Mouse (Mus musculus) stomach, postnatal 0 days (tissue): ENCODE measurements around the gene Stra8. TPM values are rescaled to one million over a fixed set of nuclear protein-coding genes. Genes with fewer than 3 reads are reported as not detected.
A peak's percentile ranks its signal among the peaks of the same experiment; 100 is the strongest.

Source experiments
- ATAC-seq: fragments of 200-750 bp; cut with Nextera tagmentation; 2 replicates; pipeline ENCODE4 v1.8.0; 2017; ENCODE audit not compliant: low FRiP score, low TSS enrichment
- DNase-seq: peaks from one replicate; pipeline ENCODE4 v3.0.0-alpha.2; 2016; ENCODE audit warnings: low spot score
- H3K27ac ChIP-seq: fragments of 300-500 bp; sonication (generic); replicated peaks from 2 replicates; pipeline ENCODE4 v1.5.1; 2014; ENCODE audit warnings: mild to moderate bottlenecking, control low read depth
- H3K27me3 ChIP-seq: fragments of 300-500 bp; sonication (generic); 2 replicates; pipeline ENCODE4 v1.6.1; 2014; ENCODE audit warnings: low read length; ENCODE audit not compliant: control insufficient read depth, insufficient read depth
- H3K36me3 ChIP-seq: fragments of 300-500 bp; sonication (generic); 2 replicates; pipeline ENCODE4 v1.6.1; 2014; ENCODE audit warnings: low read length, mixed read lengths; ENCODE audit not compliant: control insufficient read depth, insufficient read depth
- H3K4me1 ChIP-seq: fragments of 300-500 bp; sonication (generic); replicated peaks from 2 replicates; pipeline ENCODE4 v1.6.1; 2014; ENCODE audit warnings: antibody characterized with exemption; ENCODE audit not compliant: control insufficient read depth, insufficient read depth
- H3K4me2 ChIP-seq: fragments of 300-500 bp; sonication (generic); replicated peaks from 2 replicates; pipeline ENCODE4 v1.6.1; 2014; ENCODE audit warnings: low read depth, mild to moderate bottlenecking, control low read depth, moderate library complexity
- H3K4me3 ChIP-seq: fragments of 300-500 bp; sonication (generic); 2 replicates; pipeline ENCODE4 v1.5.1; 2014; ENCODE audit warnings: low read depth, low read length, control low read depth
- H3K9ac ChIP-seq: fragments of 300-500 bp; sonication (generic); 2 replicates; pipeline ENCODE4 v1.6.1; 2014; ENCODE audit warnings: mild to moderate bottlenecking, low read length, control low read depth, mixed read lengths
- H3K9me3 ChIP-seq: fragments of 300-500 bp; sonication (generic); 2 replicates; pipeline ENCODE4 v1.6.1; 2016; ENCODE audit warnings: low read length; ENCODE audit not compliant: control insufficient read depth
- CTCF ChIP-seq: IDR thresholded peaks from 2 replicates; pipeline ENCODE4 v1.5.1; 2016; ENCODE audit warnings: antibody characterized with exemption, low read depth, mild to moderate bottlenecking, moderate library complexity
- EP300 ChIP-seq: optimal IDR thresholded peaks from 2 replicates; pipeline ENCODE3; 2016; ENCODE audit warnings: antibody characterized with exemption
- WGBS: fragments of 180-500 bp; shearing (Covaris S2); extraction: QIAGEN DNeasy Blood & Tissue Kit; methylation state at CpG from one replicate; pipeline ENCODE4 v1.1.7; 2014; 5-methylcytosine and 5-hydroxymethylcytosine counted together
- polyA plus RNA-seq: library from polyadenylated mRNA; unstranded; fragments of >200 nt; fragmentation: Nextera tagmentation; extraction: Ambion mirVana; gene quantifications from 2 replicates; pipeline ENCODE4 v1.2.1, GENCODE M21; 2015

Stra8 gene
- polyA plus RNA-seq, 1 experiment from 2014 or later: 0.10 TPM

- Histone ChIP-seq H3K4me3 (no peak overlapping the region), H3K9ac (no peak overlapping the region), H3K27me3 (no peaks in the 10 kb centered on the region), H3K36me3 (no peaks in the 10 kb centered on the region), H3K4me2 (no peak overlapping the region), H3K9me3 (no peaks in the 10 kb centered on the region), H3K4me1 (no peaks in the 10 kb centered on the region), H3K27ac (no peak overlapping the region)
- ATAC-seq (no peak), DNase-seq (no peak)
- WGBS: 80% methylated on average over 7 of the region's 7 CpGs
- TF ChIP-seq CTCF (no peak), EP300 (no peak)
Measured at GRCm38 (mm10) chr6:34951518-34951917, 31.6 kb downstream of the Stra8 start.

- Histone ChIP-seq H3K9ac (no peak overlapping the region), H3K4me1 (no peaks in the 10 kb centered on the region), H3K4me3 (no peak overlapping the region), H3K36me3 (no peaks in the 10 kb centered on the region), H3K4me2 (no peak overlapping the region), H3K27ac (0 out of 2 replicates have a peak overlapping the region, but pooled peaks have one; percentile 41), H3K27me3 (no peaks in the 10 kb centered on the region), H3K9me3 (no peaks in the 10 kb centered on the region)
- WGBS: 53% methylated on average over 7 of the region's 7 CpGs
- TF ChIP-seq EP300 (no peak), CTCF (no peak; the same call in 1 of the 2 replicates)
- no peak for ATAC-seq
- DNase-seq: no peak
Measured at GRCm38 (mm10) chr6:34951956-34952667, 32.1 kb downstream of the Stra8 start.

- Histone ChIP-seq H3K4me2 (no peak overlapping the region), H3K9ac (no peak overlapping the region), H3K27ac (no peak overlapping the region), H3K4me1 (no peaks in the 10 kb centered on the region), H3K27me3 (no peaks in the 10 kb centered on the region), H3K4me3 (no peak overlapping the region), H3K9me3 (no peaks in the 10 kb centered on the region), H3K36me3 (no peaks in the 10 kb centered on the region)
- peak; percentile 55 for DNase-seq
- TF ChIP-seq EP300: no peak
- TF ChIP-seq CTCF: peak; percentile 78
- ATAC-seq: peak; percentile 70
- WGBS: 52% methylated on average over 18 of the region's 18 CpGs
Measured at GRCm38 (mm10) chr6:34954926-34955861, 35.2 kb downstream of the Stra8 start.

GRCm38 (mm10) chr6:34955862-34956241 is 35.9 kb downstream of the Stra8 start:
- Histone ChIP-seq H3K4me1 (no peaks in the 10 kb centered on the region), H3K27ac (no peak overlapping the region), H3K4me3 (no peak overlapping the region), H3K9ac (no peak overlapping the region), H3K4me2 (no peak overlapping the region), H3K27me3 (no peaks in the 10 kb centered on the region), H3K36me3 (no peaks in the 10 kb centered on the region), H3K9me3 (no peaks in the 10 kb centered on the region)
- WGBS: 55% methylated on average over 8 of the region's 8 CpGs
- DNase-seq: no peak
- TF ChIP-seq EP300 (no peak), CTCF (no peak)
- ATAC-seq: no peak

- DNase-seq (no peak), ATAC-seq (no peak)
- TF ChIP-seq CTCF (no peak), EP300 (no peak)
- WGBS: 86% methylated on average over 7 of the region's 7 CpGs
- H3K4me1 ChIP-seq: no peaks in the 10 kb centered on the region
- no peaks in the 10 kb centered on the region for H3K27me3 ChIP-seq
- H3K9ac ChIP-seq: no peak overlapping the region
- no peak overlapping the region for H3K4me2 ChIP-seq
- no peak overlapping the region for H3K4me3 ChIP-seq
- H3K9me3 ChIP-seq: no peaks in the 10 kb centered on the region
- H3K27ac ChIP-seq: no peak overlapping the region
- H3K36me3 ChIP-seq: no peaks in the 10 kb centered on the region
Measured at GRCm38 (mm10) chr6:34959131-34959530, 39.2 kb downstream of the Stra8 start.
